Mouse (Mus musculus): ENCODE results near the gene Nipbl.

The Nipbl gene

GRCm38 (mm10) chr15:8416500-8417138 lies 27.6 kb downstream of the Nipbl start:
- no peak for DNase-seq (ENCODE audit: low read depth, low spot score)

- no peak for DNase-seq (ENCODE audit: low read depth, low spot score)
Observed at GRCm38 (mm10) chr15:8413356-8413755, 30.9 kb downstream of the Nipbl start.

- no peak for DNase-seq (ENCODE audit: low read depth, low spot score)
Observed at GRCm38 (mm10) chr15:8411873-8412272, 32.4 kb downstream of the Nipbl start.

- DNase-seq (ENCODE audit: low read depth, low spot score): no peak
Observed at GRCm38 (mm10) chr15:8411168-8411837, 33.0 kb downstream of the Nipbl start.

GRCm38 (mm10) chr15:8407082-8407481 lies 37.2 kb downstream of the Nipbl start:
- DNase-seq (ENCODE audit: low read depth, low spot score): no peak

- DNase-seq (ENCODE audit: low read depth, low spot score): no peak
Observed at GRCm38 (mm10) chr15:8406219-8406618, 38.0 kb downstream of the Nipbl start.

GRCm38 (mm10) chr15:8402591-8402990 lies 41.7 kb downstream of the Nipbl start:
- DNase-seq (ENCODE audit: low read depth, low spot score): no peak

GRCm38 (mm10) chr15:8401536-8401935 lies 42.7 kb downstream of the Nipbl start:
- DNase-seq (ENCODE audit: low read depth, low spot score): no peak

GRCm38 (mm10) chr15:8391764-8392163 lies 52.5 kb downstream of the Nipbl start:
- no peak for DNase-seq (ENCODE audit: low read depth, low spot score)

- DNase-seq (ENCODE audit: low read depth, low spot score): peak; percentile 6
Observed at GRCm38 (mm10) chr15:8382213-8382612, 62.0 kb downstream of the Nipbl start.

GRCm38 (mm10) chr15:8375657-8376056 lies 68.6 kb downstream of the Nipbl start:
- DNase-seq (ENCODE audit: low read depth, low spot score): no peak

- no peak for DNase-seq (ENCODE audit: low read depth, low spot score)
Observed at GRCm38 (mm10) chr15:8374724-8375123, 69.5 kb downstream of the Nipbl start.

GRCm38 (mm10) chr15:8347104-8347773 lies 97.0 kb downstream of the Nipbl start:
- DNase-seq (ENCODE audit: low read depth, low spot score): no peak

- DNase-seq (ENCODE audit: low read depth, low spot score): no peak
Observed at GRCm38 (mm10) chr15:8340596-8340995, 103.7 kb downstream of the Nipbl start.

- DNase-seq (ENCODE audit: low read depth, low spot score): peak; percentile 25
Observed at GRCm38 (mm10) chr15:8331547-8331946, 112.7 kb downstream of the Nipbl start.

- DNase-seq (ENCODE audit: low read depth, low spot score): no peak
Observed at GRCm38 (mm10) chr15:8325629-8326028, 118.6 kb downstream of the Nipbl start.

GRCm38 (mm10) chr15:8324833-8325232 lies 119.4 kb downstream of the Nipbl start:
- DNase-seq (ENCODE audit: low read depth, low spot score): no peak

GRCm38 (mm10) chr15:8324061-8324460 lies 120.2 kb downstream of the Nipbl start:
- DNase-seq (ENCODE audit: low read depth, low spot score): no peak

- DNase-seq (ENCODE audit: low read depth, low spot score): no peak
Observed at GRCm38 (mm10) chr15:8321491-8321890, 122.8 kb downstream of the Nipbl start.

GRCm38 (mm10) chr15:8319191-8319590 lies 125.1 kb downstream of the Nipbl start:
- no peak for DNase-seq (ENCODE audit: low read depth, low spot score)

GRCm38 (mm10) chr15:8317381-8317780 lies 126.9 kb downstream of the Nipbl start:
- no peak for DNase-seq (ENCODE audit: low read depth, low spot score)

GRCm38 (mm10) chr15:8305474-8305873 lies 138.8 kb downstream of the Nipbl start:
- DNase-seq (ENCODE audit: low read depth, low spot score): no peak

- DNase-seq (ENCODE audit: low read depth, low spot score): no peak
Observed at GRCm38 (mm10) chr15:8302944-8303343, 141.3 kb downstream of the Nipbl start.

All from c-Kit-negative CD71-positive TER-119-positive erythroid progenitor cells, embryonic 14.5 days (primary cell).